Mouse (Mus musculus): ENCODE results near the gene Nkx6-2.

Gene Nkx6-2

GRCm38 (mm10) chr7:139566533-139566932, 16.1 kb downstream of the Nkx6-2 start:
- no peak for DNase-seq (ENCODE audit: low spot score)

GRCm38 (mm10) chr7:139565998-139566397, 16.6 kb downstream of the Nkx6-2 start:
- no peak for DNase-seq (ENCODE audit: low spot score)

GRCm38 (mm10) chr7:139564161-139564560, 18.4 kb downstream of the Nkx6-2 start:
- no peak for DNase-seq (ENCODE audit: low spot score)

GRCm38 (mm10) chr7:139563425-139563824, 19.2 kb downstream of the Nkx6-2 start:
- no peak for DNase-seq (ENCODE audit: low spot score)

- DNase-seq (ENCODE audit: low spot score) = no peak
Measured at GRCm38 (mm10) chr7:139559659-139560058, 22.9 kb downstream of the Nkx6-2 start.

- DNase-seq (ENCODE audit: low spot score) = no peak
Measured at GRCm38 (mm10) chr7:139556746-139557526, 25.7 kb downstream of the Nkx6-2 start.

GRCm38 (mm10) chr7:139556331-139556730, 26.3 kb downstream of the Nkx6-2 start:
- no peak for DNase-seq (ENCODE audit: low spot score)

GRCm38 (mm10) chr7:139551519-139551918, 31.1 kb downstream of the Nkx6-2 start:
- no peak for DNase-seq (ENCODE audit: low spot score)

- DNase-seq (ENCODE audit: low spot score) = no peak
Measured at GRCm38 (mm10) chr7:139550086-139550783, 32.4 kb downstream of the Nkx6-2 start.

GRCm38 (mm10) chr7:139547325-139547724, 35.3 kb downstream of the Nkx6-2 start:
- DNase-seq (ENCODE audit: low spot score) = no peak

GRCm38 (mm10) chr7:139544706-139545625, 37.6 kb downstream of the Nkx6-2 start:
- DNase-seq (ENCODE audit: low spot score) = no peak

GRCm38 (mm10) chr7:139541422-139541821, 41.2 kb downstream of the Nkx6-2 start:
- DNase-seq (ENCODE audit: low spot score) = no peak

GRCm38 (mm10) chr7:139540601-139541000, 42.0 kb downstream of the Nkx6-2 start:
- DNase-seq (ENCODE audit: low spot score) = no peak

GRCm38 (mm10) chr7:139538541-139538940, 44.1 kb downstream of the Nkx6-2 start:
- peak; percentile 12 for DNase-seq (ENCODE audit: low spot score)

GRCm38 (mm10) chr7:139537831-139538230, 44.8 kb downstream of the Nkx6-2 start:
- DNase-seq (ENCODE audit: low spot score) = no peak

- no peak for DNase-seq (ENCODE audit: low spot score)
Measured at GRCm38 (mm10) chr7:139536831-139537230, 45.8 kb downstream of the Nkx6-2 start.

GRCm38 (mm10) chr7:139536331-139536730, 46.3 kb downstream of the Nkx6-2 start:
- DNase-seq (ENCODE audit: low spot score) = no peak

GRCm38 (mm10) chr7:139531428-139531801, 51.2 kb downstream of the Nkx6-2 start:
- no peak for DNase-seq (ENCODE audit: low spot score)

- no peak for DNase-seq (ENCODE audit: low spot score)
Measured at GRCm38 (mm10) chr7:139530591-139531427, 51.8 kb downstream of the Nkx6-2 start.
